Mouse (Mus musculus) liver, embryonic 14.5 days (tissue): ENCODE data around the gene Crip2. TPM values are rescaled to one million over a fixed set of nuclear protein-coding genes. Genes with fewer than 3 reads are reported as not detected.
A peak's percentile ranks its signal among the peaks of the same experiment; 100 is the strongest.

Experiments used
- ATAC-seq: fragments of 200-750 bp; cut with Nextera tagmentation; 2 replicates; pipeline ENCODE4 v1.8.0; 2017; ENCODE audit warnings: moderate number of reproducible peaks, mild to moderate bottlenecking, moderate library complexity; ENCODE audit not compliant: insufficient read depth
- DNase-seq, 3 experiments: peaks; one replicate each; pipeline ENCODE4 v3.0.0-alpha.2; 2012 to 2013; ENCODE audit warnings: low read depth in 3 of 3, low spot score in 3 of 3
- H3K27ac ChIP-seq: fragments of 300-500 bp; sonication (generic); 2 replicates; pipeline ENCODE4 v1.5.1; 2014; ENCODE audit warnings: moderate library complexity, mild to moderate bottlenecking, control low read depth, inconsistent platforms
- H3K27me3 ChIP-seq: fragments of 300-500 bp; sonication (generic); 2 replicates; pipeline ENCODE4 v1.6.1; 2014; ENCODE audit warnings: mild to moderate bottlenecking, low read length, moderate library complexity; ENCODE audit not compliant: control insufficient read depth, insufficient read depth
- H3K36me3 ChIP-seq: fragments of 300-500 bp; sonication (generic); replicated peaks from 2 replicates; pipeline ENCODE4 v1.6.1; 2014; ENCODE audit warnings: low read depth; ENCODE audit not compliant: control insufficient read depth, insufficient read depth
- H3K4me1 ChIP-seq, 2 experiments: fragments of 200-500 bp in 1 of 2; fragments of 300-500 bp in 1 of 2; sonication (generic) in 1 of 2; replicated peaks; 2 replicates each; pipeline ENCODE4 v1.6.1; 2012 to 2014; ENCODE audit warnings: antibody characterized with exemption in 1 of 2, inconsistent platforms in 1 of 2, low read length in 1 of 2; ENCODE audit not compliant: control insufficient read depth in 2 of 2, insufficient read depth in 2 of 2
- H3K4me2 ChIP-seq: fragments of 300-500 bp; sonication (generic); 2 replicates; pipeline ENCODE4 v1.6.1; 2014; ENCODE audit warnings: low read depth, mild to moderate bottlenecking, control low read depth, moderate library complexity
- H3K4me3 ChIP-seq, 2 experiments: fragments of 200-500 bp in 1 of 2; fragments of 300-500 bp in 1 of 2; sonication (generic) in 1 of 2; 2 replicates each; pipeline ENCODE4 v1.5.1; 2012 to 2014; ENCODE audit warnings: low read depth in 2 of 2, low read length in 2 of 2, mild to moderate bottlenecking in 2 of 2, control low read depth in 1 of 2, inconsistent platforms in 1 of 2, moderate library complexity in 1 of 2; ENCODE audit not compliant: insufficient read depth in 1 of 2
- H3K9ac ChIP-seq: fragments of 300-500 bp; sonication (generic); replicated peaks from 2 replicates; pipeline ENCODE4 v1.6.1; 2014; ENCODE audit warnings: mild to moderate bottlenecking, control low read depth, moderate library complexity
- H3K9me3 ChIP-seq: fragments of 300-500 bp; sonication (generic); 2 replicates; pipeline ENCODE4 v1.6.1; 2016; ENCODE audit warnings: low read length, mixed read lengths; ENCODE audit not compliant: control insufficient read depth
- CTCF ChIP-seq: IDR thresholded peaks from 2 replicates; pipeline ENCODE4 v1.5.1; 2016; ENCODE audit warnings: antibody characterized with exemption, low read depth, control low read depth
- EP300 ChIP-seq: IDR thresholded peaks from 2 replicates; pipeline ENCODE4 v1.6.1; 2016; ENCODE audit warnings: antibody characterized with exemption, low read depth
- WGBS: fragments of 180-500 bp; shearing (Covaris S2); extraction: QIAGEN DNeasy Blood & Tissue Kit; methylation state at CpG from one replicate; pipeline ENCODE4 v1.1.7; 2014; ENCODE audit not compliant: insufficient replicate concordance; 5-methylcytosine and 5-hydroxymethylcytosine counted together
- polyA plus RNA-seq, 2 experiments: library from polyadenylated mRNA; depleted of rRNA in 1 of 2; stranded (reverse) in 1 of 2; unstranded in 1 of 2; fragments of >200 nt; fragmentation: Nextera tagmentation in 1 of 2; extraction: Ambion mirVana in 1 of 2; gene quantifications; 2 replicates each; pipeline versions ENCODE4 v1.2.1 to v1.2.3; 2012 to 2014

Crip2 gene
- polyA plus RNA-seq, 2 experiments: 29.3 to 35.0 TPM

GRCm38 (mm10) chr12:113154747-113155075, 14.7 kb downstream of the Crip2 start:
- DNase-seq (no peak), ATAC-seq (no peak)
- no peak overlapping the region for H3K9ac ChIP-seq
- WGBS: 77% methylated on average over 6 of the region's 6 CpGs
- peak overlapping the region; percentile 53 to 58; a peak in 2 of 4 replicates for H3K4me3 ChIP-seq
- TF ChIP-seq EP300: no peak
- no peak for TF ChIP-seq CTCF
- no peaks in the 10 kb centered on the region for H3K9me3 ChIP-seq
- H3K27ac ChIP-seq: no peak overlapping the region
- peaks cover 15% of the 10 kb centered on the region for H3K27me3 ChIP-seq
- peak overlapping the region; percentile 92 for H3K4me2 ChIP-seq
- H3K36me3 ChIP-seq: no peaks in the 10 kb centered on the region
- H3K4me1 ChIP-seq: peaks cover 19 to 22% of the 10 kb centered on the region in 2 experiments

GRCm38 (mm10) chr12:113155076-113155771, 15.2 kb downstream of the Crip2 start:
- WGBS: 6% methylated on average over 32 of the region's 32 CpGs

GRCm38 (mm10) chr12:113155887-113156539, 16.0 kb downstream of the Crip2 start, which contains the start of gene Tedc1:
Tedc1 (plus strand) TSS chr12:113156421.
- under 1% methylated on average over 46 of the region's 46 CpGs for WGBS
- Histone ChIP-seq H3K4me3 (peak within 1 kb of the TSS; percentile 73 to 89), H3K4me2 (peak within 1 kb of the TSS; percentile 99), H3K4me1 (peaks cover 14 to 20% of the 10 kb centered on the region in 2 experiments), H3K36me3 (no peaks in the 10 kb centered on the region), H3K27me3 (peaks cover 9% of the 10 kb centered on the region), H3K9me3 (no peaks in the 10 kb centered on the region), H3K9ac (peak within 1 kb of the TSS; percentile 85), H3K27ac (peak within 1 kb of the TSS; percentile 32)
- TF ChIP-seq CTCF (peak; percentile 100), EP300 (no peak)
- peak; percentile 99 to 100 (median 99) for DNase-seq
- ATAC-seq: peak; percentile 95

More at GRCm38 (mm10) chr12:113155076-113155771, 15.2 kb downstream of the Crip2 start:
- Histone ChIP-seq H3K9me3 (no peaks in the 10 kb centered on the region), H3K9ac (peak overlapping the region; percentile 65), H3K4me1 (peaks cover 19 to 22% of the 10 kb centered on the region in 2 experiments), H3K27ac (peak overlapping the region; percentile 30; the same call in 1 of the 2 replicates), H3K27me3 (peaks cover 15% of the 10 kb centered on the region), H3K4me2 (peak overlapping the region; percentile 92), H3K4me3 (peak overlapping the region; percentile 53 to 58), H3K36me3 (no peaks in the 10 kb centered on the region)
- no peak for ATAC-seq
- TF ChIP-seq CTCF: no peak
- TF ChIP-seq EP300: no peak
- no peak for DNase-seq

GRCm38 (mm10) chr12:113156540-113156929, 16.5 kb downstream of the Crip2 start:
- H3K9me3 ChIP-seq: no peaks in the 10 kb centered on the region
- ATAC-seq (peak; percentile 24; the same call in 1 of the 2 replicates), DNase-seq (no peak)
- no peaks in the 10 kb centered on the region; the same call in 1 of the 2 replicates for H3K36me3 ChIP-seq
- peak overlapping the region; percentile 85 for H3K9ac ChIP-seq
- WGBS: 1% methylated on average over 23 of the region's 23 CpGs
- H3K4me2 ChIP-seq: peak overlapping the region; percentile 99
- no peak for TF ChIP-seq CTCF
- no peak for TF ChIP-seq EP300
- peak overlapping the region; percentile 73 to 89 for H3K4me3 ChIP-seq
- peaks cover 10 to 17% of the 10 kb centered on the region in 2 experiments for H3K4me1 ChIP-seq
- peak overlapping the region; percentile 32; the same call in 1 of the 2 replicates for H3K27ac ChIP-seq
- peaks cover 4% of the 10 kb centered on the region for H3K27me3 ChIP-seq

- DNase-seq (no peak), ATAC-seq (no peak)
- H3K27me3 ChIP-seq: no peaks in the 10 kb centered on the region; the same call in 1 of the 2 replicates
- no peak for TF ChIP-seq EP300
- TF ChIP-seq CTCF: no peak
- H3K4me3 ChIP-seq: peak overlapping the region; percentile 73 to 89
- H3K9me3 ChIP-seq: no peaks in the 10 kb centered on the region
- H3K4me2 ChIP-seq: peak overlapping the region; percentile 99
- peak overlapping the region; percentile 85 for H3K9ac ChIP-seq
- WGBS: 45% methylated on average over 8 of the region's 8 CpGs
- H3K4me1 ChIP-seq: peaks cover 10 to 14% of the 10 kb centered on the region in 2 experiments
- no peaks in the 10 kb centered on the region; the same call in 1 of the 2 replicates for H3K36me3 ChIP-seq
- H3K27ac ChIP-seq: no peak overlapping the region
Observed at GRCm38 (mm10) chr12:113157002-113157401, 17.0 kb downstream of the Crip2 start.
